Mouse (Mus musculus): ENCODE data around the gene Akap8l. TPM values are rescaled to one million over a fixed set of nuclear protein-coding genes. Genes with fewer than 3 reads are reported as not detected.
A peak's percentile ranks its signal among the peaks of the same experiment; 100 is the strongest.

Gene Akap8l
- total RNA-seq (2021): 10 to 100 TPM; 57.4 to 57.8 TPM

DNA sequence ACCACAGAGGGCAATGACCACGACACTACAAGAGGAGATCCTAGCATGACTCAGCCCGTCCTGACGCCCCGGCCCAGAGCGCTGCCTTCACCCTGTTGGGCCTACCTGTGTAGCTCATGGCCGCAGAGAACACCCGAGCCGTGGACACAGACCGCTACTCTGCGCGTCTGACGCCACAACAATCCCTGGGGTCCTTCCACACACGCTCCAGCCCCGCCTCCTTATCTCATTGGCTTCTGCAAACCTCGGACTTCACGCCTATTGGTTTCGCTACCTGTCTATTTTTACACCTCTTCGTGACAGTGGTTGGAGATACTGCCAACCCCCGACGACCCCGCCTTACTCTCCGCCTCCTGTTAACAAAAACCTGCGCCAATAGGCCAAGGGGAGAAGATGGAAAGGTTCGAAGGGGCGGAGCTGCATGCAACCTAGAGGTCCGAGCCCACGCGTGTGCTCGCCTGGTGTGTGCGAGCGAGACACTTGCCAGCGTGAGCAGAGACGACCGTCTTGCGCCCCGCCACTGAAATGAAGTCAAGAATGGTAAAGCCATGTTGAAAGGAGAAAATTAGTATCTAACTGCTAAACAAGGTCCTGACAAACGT lies at the start of gene Akap8l:
Gene Akap8l, minus strand, starts transcription at position 226 of the 602 bp plus-strand sequence.
- peak; percentile 97 for DNase-seq

DNA sequence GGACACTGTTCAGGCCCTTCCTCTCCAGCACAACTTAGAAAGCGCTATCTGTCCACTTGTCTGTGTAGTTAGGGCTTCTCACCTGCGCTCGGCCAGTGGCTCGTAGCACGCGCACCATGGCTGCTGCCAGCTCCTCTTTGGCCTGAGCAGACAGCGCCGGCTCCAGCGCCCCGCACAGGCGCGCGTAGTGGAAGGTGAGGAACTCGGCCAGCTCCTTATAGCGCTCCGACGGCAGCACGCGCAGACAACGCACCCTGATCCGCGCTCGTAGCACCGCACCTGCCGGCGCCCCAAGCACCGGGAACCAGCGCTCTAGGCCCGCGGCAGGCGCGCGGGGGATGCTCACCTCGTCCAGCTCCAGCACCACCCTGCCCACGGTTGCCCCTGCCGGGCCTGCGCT lies 45.9 kb upstream of the Akap8l start:
- DNase-seq: no peak

DNA sequence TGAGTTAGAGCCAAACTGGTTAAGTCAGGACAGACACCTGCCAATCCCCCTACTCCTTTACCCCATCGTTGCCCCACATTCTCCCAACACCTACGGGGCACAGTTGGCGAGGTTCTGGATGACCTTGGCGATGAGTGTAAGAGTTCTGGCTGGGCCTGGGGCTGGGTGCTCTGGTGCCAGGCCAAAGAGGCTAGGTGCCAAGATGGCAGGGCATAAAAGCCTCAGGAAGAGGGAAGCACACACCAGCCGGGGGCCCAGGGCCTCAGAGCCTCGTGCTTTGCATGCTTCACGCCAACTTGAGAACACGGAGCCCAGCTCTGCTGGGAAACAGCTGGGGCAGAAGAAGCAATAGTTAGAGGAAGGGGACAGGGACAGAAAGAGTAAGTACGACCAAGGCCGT lies 43.5 kb upstream of the Akap8l start:
- DNase-seq: no peak

- DNase-seq: peak; percentile 97
These were observed 38.8 kb upstream of the Akap8l start, which contains the start of gene Wiz for GRCm38 (mm10) chr17:32389101-32389659. Gene Wiz (minus strand): TSS chr17:32389439.

GRCm38 (mm10) chr17:32388370-32389100 lies 38.1 kb upstream of the Akap8l start:
- peak; percentile 45 for DNase-seq

- no peak for DNase-seq
These were observed 37.6 kb upstream of the Akap8l start for GRCm38 (mm10) chr17:32387986-32388369.

- no peak for DNase-seq
These were observed 36.4 kb upstream of the Akap8l start for GRCm38 (mm10) chr17:32386659-32387432.

DNA sequence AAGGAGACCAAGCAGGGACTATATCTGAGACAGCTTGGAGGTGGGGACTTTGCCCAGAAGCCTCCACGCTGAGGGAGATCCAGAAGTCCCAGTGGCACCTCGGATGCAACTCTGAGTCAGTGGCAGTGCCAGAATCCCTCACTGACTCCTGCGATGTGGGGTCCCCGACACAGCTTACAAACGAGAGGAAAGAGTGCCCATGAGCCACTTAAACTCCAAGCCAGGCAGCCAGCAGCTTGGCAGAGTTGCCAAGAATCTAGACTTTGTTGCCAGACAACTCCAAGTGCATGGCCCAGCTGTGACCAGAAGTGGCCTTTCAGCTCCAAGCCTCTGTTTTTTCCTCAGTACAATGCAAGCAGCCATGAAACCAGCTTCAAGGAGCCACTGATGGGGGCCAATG lies 33.3 kb upstream of the Akap8l start:
- DNase-seq: no peak

GRCm38 (mm10) chr17:32382576-32382975 lies 32.2 kb upstream of the Akap8l start:
- no peak for DNase-seq

DNA sequence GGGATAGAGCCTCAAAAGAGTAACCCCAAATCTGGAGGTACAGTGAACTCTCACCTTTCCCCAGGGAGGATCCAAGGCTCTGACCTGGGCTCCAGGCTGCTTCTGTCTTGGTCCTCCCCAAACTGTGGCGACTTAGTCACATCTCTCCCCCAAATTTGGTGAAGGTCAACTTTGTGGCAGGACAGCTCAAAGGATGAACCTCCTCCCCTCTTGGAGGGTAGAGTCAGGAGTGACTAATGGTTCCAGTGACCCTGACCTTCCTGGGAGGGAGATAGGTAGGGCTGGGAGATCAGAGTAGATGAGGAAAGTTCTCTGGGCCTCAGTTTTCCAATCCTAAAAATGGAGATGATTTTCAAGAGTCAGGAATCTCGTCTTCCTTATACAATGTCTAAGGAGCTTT lies 28.4 kb upstream of the Akap8l start:
- no peak for DNase-seq

- no peak for DNase-seq
These were observed 26.7 kb upstream of the Akap8l start for GRCm38 (mm10) chr17:32377137-32377536.

- no peak for DNase-seq
These were observed 26.1 kb upstream of the Akap8l start for GRCm38 (mm10) chr17:32376475-32376874.

- DNase-seq: no peak
These were observed 18.7 kb upstream of the Akap8l start for GRCm38 (mm10) chr17:32368991-32369578.

DNA sequence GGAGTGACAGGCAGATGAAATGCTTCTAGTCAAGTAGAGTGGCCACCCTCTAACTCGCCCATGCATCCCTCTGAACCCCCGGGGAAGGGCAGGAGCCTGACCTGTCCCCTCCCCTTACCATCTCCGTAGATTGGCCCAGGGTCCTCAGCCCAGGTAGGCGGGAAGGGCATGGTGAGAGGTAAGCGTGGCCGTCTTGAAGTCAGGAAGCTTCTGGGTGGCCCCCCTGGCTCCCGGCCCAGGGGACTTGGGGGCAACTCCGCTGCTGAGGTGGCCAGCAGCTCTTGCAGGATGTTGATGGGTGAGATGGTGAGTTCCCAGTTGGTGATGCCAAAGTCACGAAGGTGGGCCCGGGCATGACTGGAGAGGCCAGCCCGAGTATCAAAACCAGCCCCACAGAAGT lies 17.3 kb upstream of the Akap8l start:
- no peak for DNase-seq

DNA sequence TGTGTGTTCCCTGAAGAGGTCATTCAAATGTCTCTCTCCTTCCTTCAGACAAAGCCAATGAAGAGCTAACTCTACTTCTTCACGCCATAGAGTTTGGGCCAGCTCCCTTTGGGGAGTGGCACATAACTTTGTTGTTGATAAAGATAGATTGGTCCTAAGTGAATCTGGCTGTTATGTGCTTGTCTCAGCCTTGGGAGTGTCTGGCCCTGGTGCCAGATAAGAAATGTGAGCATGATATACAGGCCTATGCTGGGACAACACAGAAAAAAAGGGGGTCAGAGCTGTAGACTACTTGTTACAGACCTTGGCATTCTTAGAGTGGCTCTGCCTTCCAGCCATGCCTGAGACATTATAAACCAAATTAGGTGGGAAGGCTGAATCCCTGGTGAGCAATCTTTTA lies 14.9 kb upstream of the Akap8l start:
- no peak for DNase-seq

DNA sequence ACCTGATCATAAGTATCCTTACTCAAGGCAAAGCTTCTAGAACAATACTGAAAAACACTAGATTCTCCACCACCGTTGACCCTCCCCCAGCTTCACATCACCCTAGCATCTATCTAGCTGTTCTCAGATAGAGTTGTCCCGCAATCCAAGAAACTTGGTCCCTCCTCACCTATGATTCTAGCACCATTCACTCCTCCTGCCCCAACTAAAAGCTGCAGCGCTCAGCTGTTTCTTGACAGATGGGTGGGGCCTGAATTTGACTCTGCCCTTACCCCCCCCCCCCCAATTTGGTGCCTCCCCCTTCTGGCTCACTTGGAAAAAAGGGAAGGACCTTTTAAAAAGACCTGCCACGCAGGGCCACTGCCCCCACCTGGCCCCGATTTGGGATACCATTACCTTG lies 14.4 kb upstream of the Akap8l start:
- DNase-seq: no peak

GRCm38 (mm10) chr17:32364331-32364730 lies 13.9 kb upstream of the Akap8l start:
- peak; percentile 93 for DNase-seq

DNA sequence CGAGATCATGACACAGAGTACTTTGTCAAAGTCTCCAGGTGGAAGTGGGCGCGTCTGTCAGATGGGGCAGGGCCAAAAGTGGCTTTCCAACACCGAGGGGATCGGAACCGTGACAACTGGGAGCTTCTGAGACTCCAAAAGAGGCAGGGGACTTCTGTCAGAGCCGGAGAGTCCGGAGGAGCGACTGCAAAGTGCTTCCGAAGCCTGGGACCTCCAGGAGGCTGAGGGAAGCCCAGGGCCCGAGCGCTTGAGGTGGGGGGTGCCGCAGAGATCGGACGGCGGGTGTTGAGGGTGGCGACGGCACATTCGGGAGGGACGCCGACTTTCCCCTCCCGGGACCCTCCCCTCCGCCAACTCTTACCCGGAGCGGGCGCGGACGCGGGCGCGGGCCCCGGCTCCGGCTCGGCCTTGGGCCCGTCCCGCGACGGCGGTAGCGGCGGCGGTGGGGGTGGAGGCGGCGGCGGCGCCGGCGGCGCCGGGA lies 13.5 kb upstream of the Akap8l start:
- no peak for DNase-seq

DNA sequence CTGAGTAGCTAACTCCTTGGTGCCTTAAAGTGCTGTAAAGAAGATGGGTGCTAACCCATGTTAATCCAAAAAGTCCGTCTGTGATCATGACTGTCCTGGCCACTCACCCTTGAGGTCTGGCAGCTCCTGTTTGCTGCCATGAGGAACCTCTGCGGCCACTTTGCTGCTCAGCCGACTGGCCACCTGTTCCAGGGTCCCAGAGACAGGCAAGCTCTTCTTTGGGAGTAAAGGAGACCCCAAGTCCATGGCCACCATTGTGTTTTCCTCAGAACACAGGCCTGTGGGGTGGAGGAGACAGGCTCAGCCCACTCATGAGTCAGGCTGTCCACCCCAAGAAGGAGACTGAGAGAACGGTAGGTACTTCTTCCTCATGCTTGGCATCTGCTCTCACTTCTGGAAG lies 12.3 kb upstream of the Akap8l start:
- no peak for DNase-seq

DNA sequence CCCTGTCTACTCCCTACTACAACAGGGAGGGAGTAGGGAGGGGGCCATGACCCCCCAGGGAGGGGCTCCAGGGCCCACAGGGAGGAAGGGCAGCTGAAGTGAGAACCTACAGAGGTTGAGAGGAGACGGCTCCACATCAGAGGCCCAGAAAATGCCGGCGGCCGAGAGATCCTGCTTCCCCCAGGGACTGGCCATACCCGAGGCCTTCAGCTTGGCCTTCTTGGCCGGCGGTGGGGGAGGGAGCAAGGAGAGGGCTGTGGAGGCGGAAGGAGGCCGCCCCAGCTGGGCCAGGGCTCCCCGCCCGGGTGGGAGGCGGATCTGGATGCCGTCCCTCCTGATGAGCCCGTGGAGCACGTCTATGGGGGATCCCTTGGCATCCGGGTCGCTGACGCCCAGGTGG lies 9.5 kb upstream of the Akap8l start:
- no peak for DNase-seq

DNA sequence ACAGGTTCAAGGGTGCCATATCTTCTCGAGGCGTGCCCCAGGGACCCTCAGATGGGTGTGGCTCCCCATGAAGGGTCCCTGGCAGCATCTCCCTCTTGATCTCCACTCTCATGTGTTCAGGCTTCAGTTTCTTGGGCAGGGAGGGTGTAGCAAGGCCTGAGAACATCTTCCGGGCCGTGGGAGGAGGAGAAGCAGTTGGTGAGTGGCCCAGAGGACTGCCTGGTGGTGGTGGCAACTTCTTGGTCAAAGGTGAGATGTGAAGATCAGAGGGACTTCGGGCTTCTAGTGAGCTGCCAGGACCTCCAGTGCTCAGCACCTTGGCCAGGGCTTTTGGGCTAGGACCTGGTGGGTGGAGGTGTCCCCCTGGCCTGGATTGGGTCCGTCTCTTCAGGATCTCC lies 8.5 kb upstream of the Akap8l start:
- no peak for DNase-seq

DNA sequence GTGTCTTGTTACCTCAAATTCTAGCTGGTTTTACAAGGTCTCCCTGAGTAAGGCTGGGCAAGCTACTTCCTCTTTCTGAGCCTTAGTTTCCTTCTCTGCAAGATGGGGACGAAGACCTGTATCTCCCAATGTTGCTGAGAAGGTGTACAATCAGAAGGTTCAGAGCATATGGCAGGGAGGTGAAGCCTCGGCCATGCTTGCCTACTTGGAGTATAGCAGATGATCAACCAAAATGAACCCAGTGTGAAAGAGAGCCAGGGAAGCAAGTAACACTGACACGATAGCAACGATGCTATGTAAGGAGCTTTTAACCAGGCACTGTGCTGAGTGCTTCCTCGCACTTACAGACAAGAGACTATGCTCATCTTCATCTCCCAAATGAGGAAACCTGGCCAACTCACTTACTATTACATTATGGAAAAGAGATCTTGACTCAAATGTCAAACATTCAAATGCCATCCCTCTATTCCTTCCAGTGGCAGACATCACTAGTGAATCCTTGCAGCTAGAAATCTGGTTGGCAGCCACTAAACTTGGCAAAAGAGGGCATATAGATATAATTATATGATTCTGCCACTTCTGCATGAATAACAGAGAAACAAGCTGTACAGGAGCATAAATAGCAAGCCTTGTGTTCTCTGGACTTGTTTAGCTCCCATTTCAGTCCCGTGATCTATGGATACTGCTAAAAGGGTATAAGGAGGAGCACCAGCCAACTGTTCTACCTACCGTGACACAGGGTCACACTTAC lies 8.0 kb upstream of the Akap8l start:
- no peak for DNase-seq
